Mouse (Mus musculus) liver, postnatal 0 days (tissue): ENCODE results near the gene Morf4l2. TPM values are rescaled to one million over a fixed set of nuclear protein-coding genes. Genes with fewer than 3 reads are reported as not detected.
"Not testable (repeated sequence)": the region's sequence is repeated elsewhere in the genome, so short reads cannot be mapped to it uniquely, and the experiment has no call there.

Source experiments
- ATAC-seq: fragments of 200-750 bp; cut with Nextera tagmentation; 2 replicates; pipeline ENCODE4 v1.8.0; 2017; ENCODE audit warnings: mild to moderate bottlenecking, moderate library complexity
- DNase-seq: peaks from one replicate; pipeline ENCODE4 v3.0.0-alpha.2; 2016
- H3K27ac ChIP-seq: fragments of 300-500 bp; sonication (generic); 2 replicates; pipeline ENCODE4 v1.5.1; 2014; ENCODE audit warnings: antibody characterized with exemption, moderate library complexity, mild to moderate bottlenecking, low read depth
- H3K27me3 ChIP-seq: fragments of 300-500 bp; sonication (generic); 2 replicates; pipeline ENCODE4 v1.6.1; 2014; ENCODE audit warnings: low read length, control low read depth, mixed read lengths; ENCODE audit not compliant: insufficient read depth
- H3K36me3 ChIP-seq: fragments of 300-500 bp; sonication (generic); replicated peaks from 2 replicates; pipeline ENCODE4 v1.6.1; 2014; ENCODE audit warnings: mild to moderate bottlenecking, control low read depth, low read length, moderate library complexity, mixed read lengths; ENCODE audit not compliant: insufficient read depth
- H3K4me1 ChIP-seq: fragments of 300-500 bp; sonication (generic); 2 replicates; pipeline ENCODE4 v1.6.1; 2014; ENCODE audit warnings: antibody characterized with exemption, mild to moderate bottlenecking, control low read depth; ENCODE audit not compliant: insufficient read depth
- H3K4me2 ChIP-seq: fragments of 300-500 bp; sonication (generic); 2 replicates; pipeline ENCODE4 v1.6.1; 2014; ENCODE audit warnings: low read depth, mild to moderate bottlenecking, low read length, moderate library complexity, mixed read lengths
- H3K4me3 ChIP-seq: fragments of 300-500 bp; sonication (generic); 2 replicates; pipeline ENCODE4 v1.5.1; 2014; ENCODE audit warnings: low read depth, low read length
- H3K9ac ChIP-seq: fragments of 300-500 bp; sonication (generic); replicated peaks from 2 replicates; pipeline ENCODE4 v1.6.1; 2014; ENCODE audit warnings: mild to moderate bottlenecking, moderate library complexity
- H3K9me3 ChIP-seq: fragments of 300-500 bp; sonication (generic); 2 replicates; pipeline ENCODE4 v1.6.1; 2016; ENCODE audit warnings: mild to moderate bottlenecking, control low read depth, low read length, mixed read lengths
- CTCF ChIP-seq: sonication (generic); IDR thresholded peaks from 2 replicates; pipeline ENCODE4 v1.5.1; 2016; ENCODE audit warnings: antibody characterized with exemption, low read depth
- EP300 ChIP-seq: IDR thresholded peaks from 2 replicates; pipeline ENCODE4 v1.6.1; 2016; ENCODE audit warnings: antibody characterized with exemption, low read depth, mild to moderate bottlenecking
- WGBS: fragments of 180-500 bp; shearing (Covaris S2); extraction: QIAGEN DNeasy Blood & Tissue Kit; methylation state at CpG from one replicate; pipeline ENCODE4 v1.1.7; 2014; ENCODE audit not compliant: insufficient replicate concordance; 5-methylcytosine and 5-hydroxymethylcytosine counted together
- polyA plus RNA-seq: library from polyadenylated mRNA; unstranded; fragments of >200 nt; fragmentation: Nextera tagmentation; extraction: Ambion mirVana; gene quantifications from 2 replicates; pipeline ENCODE4 v1.2.1, GENCODE M21; 2015

The Morf4l2 gene
- polyA plus RNA-seq, 1 experiment from 2014 or later: 163 TPM

DNA sequence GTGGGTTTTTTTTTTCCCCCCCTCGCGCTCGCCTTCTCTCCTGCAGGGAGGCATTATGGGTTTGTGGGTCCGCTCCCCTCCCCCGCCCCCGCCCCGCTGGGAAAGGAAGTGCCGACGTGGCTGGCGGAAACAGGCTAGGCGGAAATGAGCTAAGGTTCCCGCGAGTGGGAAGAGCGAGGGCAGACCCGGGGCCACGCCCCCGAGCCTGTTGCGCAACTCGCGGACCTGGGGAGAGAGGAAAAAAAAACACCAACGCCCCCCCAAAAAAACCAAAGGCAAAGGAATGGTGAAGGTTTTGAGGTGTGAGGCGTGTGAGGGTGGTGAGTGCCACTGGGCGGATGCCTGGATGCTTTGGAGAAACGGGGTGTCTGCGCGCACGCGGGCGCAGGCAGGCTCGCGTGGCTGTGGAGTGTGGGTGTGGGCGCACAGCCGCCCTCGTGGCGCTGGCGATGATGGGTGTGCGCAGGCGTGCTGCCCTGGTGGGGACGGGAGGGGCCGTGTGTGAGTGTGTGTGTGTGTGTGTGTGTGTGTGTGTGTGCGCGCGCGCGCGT is 1.8 kb downstream of the Morf4l2 start:
- 31% methylated on average over 39 of the region's 46 CpGs for WGBS
- H3K4me3 ChIP-seq: peak overlapping the region; percentile 65
- ATAC-seq (peak; percentile 55), DNase-seq (peak; percentile 90)
- TF ChIP-seq CTCF: no peak
- peak; percentile 64; the same call in 1 of the 2 replicates for TF ChIP-seq EP300
- H3K27me3 ChIP-seq: no peaks in the 10 kb centered on the region
- peak overlapping the region; percentile 63 for H3K9ac ChIP-seq
- no peaks in the 10 kb centered on the region for H3K9me3 ChIP-seq
- H3K4me1 ChIP-seq: no peaks in the 10 kb centered on the region
- peak overlapping the region; percentile 88 for H3K27ac ChIP-seq
- no peaks in the 10 kb centered on the region; the same call in 1 of the 2 replicates for H3K36me3 ChIP-seq
- H3K4me2 ChIP-seq: peak overlapping the region; percentile 72

DNA sequence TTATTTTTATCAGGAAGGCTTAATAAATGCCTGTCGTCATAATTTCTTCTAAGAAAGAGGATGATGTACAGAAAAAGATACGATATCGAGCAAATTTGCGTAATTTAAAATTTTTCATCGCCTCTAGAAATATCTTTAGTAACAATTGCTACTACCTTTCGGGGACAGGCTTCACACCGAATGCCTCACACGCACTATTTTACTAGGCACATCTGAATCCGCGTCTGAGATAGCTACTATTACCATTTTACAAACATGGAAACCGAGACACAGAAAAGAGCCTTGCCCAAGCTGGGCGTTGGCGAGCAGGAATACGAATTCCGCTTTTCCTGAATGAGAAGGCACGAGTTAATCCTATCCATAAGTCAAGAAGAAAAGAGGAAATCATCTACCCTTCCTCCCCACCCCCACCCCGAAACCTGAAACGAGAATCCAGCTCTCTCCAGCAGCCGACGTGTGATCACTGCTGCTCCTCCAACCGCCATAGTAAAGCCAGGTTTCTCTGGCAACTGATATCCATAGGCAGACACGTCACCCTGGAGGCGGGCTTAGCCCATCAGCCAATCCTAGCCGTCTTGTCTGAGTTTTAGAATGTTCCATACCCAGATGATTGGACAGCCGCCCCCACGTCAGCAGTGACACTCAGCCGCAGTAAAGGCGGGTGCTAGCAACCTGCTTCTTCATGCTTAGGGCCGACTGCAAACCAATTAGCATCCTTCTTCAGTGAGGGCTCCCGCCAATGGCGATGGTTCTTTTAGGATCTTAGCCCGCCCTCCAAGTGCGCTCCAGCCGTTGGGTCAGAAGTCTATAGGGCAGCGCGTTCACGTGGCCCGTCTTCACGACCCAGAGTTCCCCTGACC is 2.5 kb downstream of the Morf4l2 start:
- DNase-seq (peak; percentile 91), ATAC-seq (peak; percentile 94)
- Histone ChIP-seq H3K27me3 (no peaks in the 10 kb centered on the region), H3K4me3 (peak overlapping the region; percentile 65), H3K36me3 (no peaks in the 10 kb centered on the region; the same call in 1 of the 2 replicates), H3K4me1 (no peaks in the 10 kb centered on the region), H3K27ac (peak overlapping the region; percentile 88), H3K9me3 (no peaks in the 10 kb centered on the region), H3K4me2 (peak overlapping the region; percentile 72), H3K9ac (peak overlapping the region; percentile 72)
- TF ChIP-seq EP300: no peak
- TF ChIP-seq CTCF: no peak
- whole genome bisulfite sequencing: 15% methylated on average over 39 of the region's 39 CpGs

DNA sequence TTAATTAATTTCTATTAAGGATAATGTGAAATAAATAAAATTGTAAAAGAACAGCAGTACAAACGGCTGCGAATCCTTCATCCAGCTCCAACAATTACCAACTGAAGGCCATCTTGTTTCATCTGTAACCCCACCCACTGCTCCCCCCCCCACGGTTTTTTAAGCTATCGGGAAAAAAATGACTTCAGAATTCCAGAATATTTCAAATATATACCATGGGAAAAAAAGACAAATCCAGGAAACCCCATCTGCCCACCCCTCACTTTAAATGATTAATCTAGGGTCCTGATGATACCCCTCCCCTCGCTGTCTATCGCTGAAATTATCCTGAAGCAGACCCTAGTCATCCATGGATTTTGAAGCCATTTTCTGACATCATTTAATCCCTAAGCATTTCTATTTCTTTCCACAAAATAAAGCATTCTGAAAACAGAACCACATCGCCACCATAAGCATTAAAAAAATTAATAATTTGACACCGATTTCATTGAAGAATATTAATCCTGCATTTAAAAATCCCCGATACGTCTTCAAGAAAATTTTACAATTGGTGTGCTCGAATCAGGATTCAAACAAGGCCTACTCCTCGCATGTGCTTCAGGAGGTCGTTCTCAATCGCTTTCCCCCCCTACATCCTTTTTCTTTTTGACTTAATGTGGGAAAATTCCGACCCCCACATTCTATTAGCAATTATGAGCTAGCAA is 3.3 kb downstream of the Morf4l2 start:
- peak overlapping the region; percentile 67 for H3K4me2 ChIP-seq
- peak; percentile 24 for DNase-seq
- H3K27me3 ChIP-seq: no peaks in the 10 kb centered on the region
- H3K4me1 ChIP-seq: no peaks in the 10 kb centered on the region
- TF ChIP-seq CTCF: no peak
- TF ChIP-seq EP300: no peak
- H3K9ac ChIP-seq: peak overlapping the region; percentile 72
- peak overlapping the region; percentile 88 for H3K27ac ChIP-seq
- WGBS: 17% methylated on average over 15 of the region's 15 CpGs
- H3K4me3 ChIP-seq: peak overlapping the region; percentile 65
- ATAC-seq: no peak
- no peaks in the 10 kb centered on the region; the same call in 1 of the 2 replicates for H3K36me3 ChIP-seq
- no peaks in the 10 kb centered on the region for H3K9me3 ChIP-seq

DNA sequence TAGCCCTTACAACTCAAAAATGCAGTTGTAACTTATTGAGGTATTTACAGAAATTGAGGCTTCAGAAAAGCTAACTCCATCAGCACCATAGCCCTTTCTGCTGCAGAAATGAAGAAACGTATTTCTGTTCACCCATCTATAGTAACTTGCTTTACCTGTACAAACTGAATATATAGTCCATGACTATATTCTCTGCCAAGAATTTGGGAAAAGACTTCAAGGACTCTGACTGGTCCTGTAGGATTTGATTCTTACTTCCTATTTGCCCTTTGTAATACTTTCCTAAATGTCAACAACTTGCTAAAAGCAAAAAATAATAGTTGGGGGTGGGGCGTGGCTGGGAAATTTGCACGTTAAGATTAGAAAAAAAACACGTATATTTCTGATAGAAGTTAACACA is 11.5 kb downstream of the Morf4l2 start:
- H3K36me3 ChIP-seq: peaks cover 3% of the 10 kb centered on the region; the same call in 1 of the 2 replicates
- TF ChIP-seq CTCF: no peak
- TF ChIP-seq EP300: no peak
- no peak overlapping the region for H3K4me2 ChIP-seq
- WGBS: 82% methylated on average over 4 of the region's 4 CpGs
- H3K27me3 ChIP-seq: no peaks in the 10 kb centered on the region
- H3K9ac ChIP-seq: no peak overlapping the region
- H3K9me3 ChIP-seq: no peaks in the 10 kb centered on the region
- no peak for ATAC-seq
- H3K27ac ChIP-seq: no peak overlapping the region
- no peaks in the 10 kb centered on the region for H3K4me1 ChIP-seq
- H3K4me3 ChIP-seq: no peak overlapping the region
- no peak for DNase-seq

DNA sequence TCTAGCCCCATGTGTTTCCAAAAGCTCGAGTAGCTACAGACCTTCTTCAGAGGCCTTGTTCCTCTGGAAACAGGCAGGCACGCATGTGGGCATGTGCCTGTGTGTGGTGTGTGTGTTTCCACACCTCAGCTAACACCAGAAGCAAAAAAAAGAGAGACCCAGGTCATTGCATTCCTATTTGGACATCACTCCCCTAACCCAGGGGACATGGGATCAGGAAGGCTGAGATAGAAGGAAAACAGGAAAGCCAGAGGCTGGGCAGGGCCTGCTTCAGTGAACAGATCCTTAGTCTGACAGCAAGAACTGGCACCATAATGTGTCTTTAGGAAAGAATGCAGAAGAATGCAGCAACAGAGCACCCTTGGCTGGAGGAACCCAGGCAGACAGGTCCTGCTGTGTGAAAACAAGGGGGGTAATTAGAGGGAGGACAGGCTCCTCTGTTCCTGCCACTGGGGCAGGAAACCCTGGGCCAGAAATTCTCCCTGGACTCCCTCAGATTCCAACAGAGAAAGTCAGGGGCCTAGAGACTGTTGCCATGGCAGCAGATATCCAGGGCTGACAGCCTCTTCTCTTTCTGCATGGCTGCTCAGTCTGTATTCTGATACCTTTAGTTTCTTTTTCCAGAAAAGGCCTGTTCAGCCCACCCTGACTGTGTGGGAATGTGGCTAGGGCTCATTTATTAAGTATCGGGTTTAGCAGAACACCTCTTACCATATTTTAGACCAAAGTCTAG is 28.6 kb downstream of the Morf4l2 start:
- not testable (repeated sequence) for H3K4me3 ChIP-seq, H3K27me3 ChIP-seq, H3K9me3 ChIP-seq, DNase-seq, H3K36me3 ChIP-seq, H3K4me1 ChIP-seq, ATAC-seq, H3K9ac ChIP-seq, H3K27ac ChIP-seq, H3K4me2 ChIP-seq
- WGBS: 74% methylated on average over 3 of the region's 3 CpGs

DNA sequence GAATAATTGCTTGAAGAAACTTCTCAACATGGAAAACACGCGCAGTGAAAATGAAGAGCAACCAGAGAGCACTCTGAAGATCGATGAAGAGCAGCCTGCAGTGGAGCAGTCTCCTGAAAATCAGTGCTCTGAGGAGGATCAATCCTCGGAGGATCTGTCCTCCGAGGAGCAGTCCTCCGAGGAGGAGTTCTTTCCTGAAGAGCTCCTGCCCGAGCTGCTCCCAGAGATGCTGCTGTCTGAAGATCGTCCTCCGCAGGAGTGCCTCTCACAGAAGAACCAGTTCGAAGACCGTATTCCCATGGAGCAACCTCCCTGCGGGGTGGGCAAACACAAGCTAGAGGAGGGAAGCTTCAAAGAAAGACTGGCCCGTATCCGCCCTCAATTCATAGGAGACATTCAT is 34.7 kb downstream of the Morf4l2 start:
- no peaks in the 10 kb centered on the region for H3K9me3 ChIP-seq
- DNase-seq: no peak
- peaks cover 7% of the 10 kb centered on the region; the same call in 1 of the 2 replicates for H3K27me3 ChIP-seq
- no peaks in the 10 kb centered on the region for H3K4me1 ChIP-seq
- WGBS: 30% methylated on average over 14 of the region's 14 CpGs
- peak overlapping the region; percentile 64; the same call in 1 of the 2 replicates for H3K9ac ChIP-seq
- H3K4me2 ChIP-seq: peak overlapping the region; percentile 67
- TF ChIP-seq EP300 (no peak), CTCF (no peak)
- ATAC-seq: no peak
- no peaks in the 10 kb centered on the region for H3K36me3 ChIP-seq
- peak overlapping the region; percentile 50 for H3K4me3 ChIP-seq
- H3K27ac ChIP-seq: no peak overlapping the region
